Mouse (Mus musculus) cerebellum, postnatal 14 days (tissue): ENCODE results near the gene Itgae.

Experiments used
- DNase-seq, 2 experiments: peaks; one replicate each; pipeline ENCODE4 v3.0.0; 2021; ENCODE audit warnings: mixed read lengths in 2 of 2

The Itgae gene

DNA sequence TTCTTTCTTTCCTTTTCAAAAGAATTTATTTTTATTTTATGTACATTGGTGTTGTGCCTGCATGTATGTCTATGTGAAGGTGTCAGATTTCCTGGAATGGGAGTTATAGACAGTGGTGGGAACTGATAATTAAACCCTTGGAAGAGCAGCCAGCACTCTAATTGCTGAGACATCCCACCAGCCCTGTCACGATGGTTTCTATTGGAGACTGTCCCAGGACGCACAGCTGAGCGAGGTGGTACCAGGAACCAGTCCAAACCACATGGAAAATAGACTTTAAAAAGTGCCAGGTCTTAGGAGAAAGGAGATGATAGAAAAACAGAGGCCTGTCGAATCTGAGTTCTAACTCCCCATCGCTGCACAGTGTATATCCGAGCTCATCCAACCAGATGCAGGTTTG lies 64.7 kb downstream of the Itgae start:
- DNase-seq = no peak

DNA sequence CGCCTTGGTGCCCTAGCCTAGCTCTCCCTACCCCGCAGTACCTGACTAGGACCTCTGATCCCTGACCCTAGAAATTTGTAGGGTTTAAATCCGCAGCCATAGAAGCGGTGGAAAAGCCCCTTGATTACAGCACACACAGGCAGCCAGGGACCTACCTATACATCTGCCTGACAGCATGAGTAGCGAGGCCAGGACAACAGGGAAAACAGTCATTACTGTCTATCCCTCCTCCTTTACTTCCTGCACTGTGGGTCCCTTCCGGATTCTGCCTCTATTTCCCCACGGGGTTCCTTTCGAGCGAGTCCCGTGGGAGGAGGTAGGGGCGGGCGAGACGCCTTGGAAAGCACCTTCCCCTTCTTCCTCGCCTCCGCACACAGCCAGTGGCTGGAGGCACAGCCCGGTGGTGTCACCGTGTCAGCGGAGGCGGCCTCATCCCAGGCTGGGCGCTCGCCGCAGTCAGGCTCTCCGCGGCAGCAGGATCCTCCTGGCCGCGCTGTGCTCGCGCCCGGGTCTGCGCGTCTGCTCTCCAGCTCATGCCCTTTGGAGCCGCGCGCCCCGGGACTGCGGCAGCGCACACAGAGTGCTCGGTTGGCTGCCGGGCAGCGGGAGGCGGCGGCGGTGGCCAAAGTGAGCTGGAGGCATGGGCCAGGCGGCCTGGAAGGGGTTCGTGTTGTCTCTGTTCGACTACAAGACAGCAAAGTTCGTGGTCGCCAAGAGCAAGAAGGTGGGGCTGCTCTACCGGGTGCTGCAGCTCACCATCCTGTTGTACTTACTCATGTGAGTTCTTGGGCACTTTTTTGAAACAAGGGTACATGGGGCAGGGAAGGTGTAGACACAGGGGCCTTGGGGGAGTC lies 69.8 kb downstream of the Itgae start, which contains the start of gene P2rx5:
Gene P2rx5, plus strand, starts transcription at position 465 of the 854 bp plus-strand sequence.
- DNase-seq = peak; percentile 32 to 45

DNA sequence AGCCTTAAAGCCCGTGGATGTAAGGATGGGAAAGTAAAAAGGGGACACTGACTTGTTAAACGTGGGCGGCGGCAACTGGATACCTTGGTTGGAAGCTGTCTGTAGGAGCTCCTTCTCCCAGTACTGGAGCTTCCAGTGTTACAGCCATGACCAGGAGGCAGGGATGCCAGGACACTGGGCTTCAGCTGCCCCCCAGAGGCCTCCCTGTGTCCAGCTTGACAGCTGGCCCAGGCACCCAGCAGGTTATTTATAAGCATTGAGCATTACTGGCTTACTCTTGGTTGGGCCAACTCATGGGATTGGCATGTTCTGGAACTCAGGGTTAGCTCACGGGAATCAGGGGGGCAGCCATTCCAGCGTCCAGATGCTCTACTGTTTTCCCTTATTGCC lies 70.4 kb downstream of the Itgae start:
- no peak for DNase-seq

DNA sequence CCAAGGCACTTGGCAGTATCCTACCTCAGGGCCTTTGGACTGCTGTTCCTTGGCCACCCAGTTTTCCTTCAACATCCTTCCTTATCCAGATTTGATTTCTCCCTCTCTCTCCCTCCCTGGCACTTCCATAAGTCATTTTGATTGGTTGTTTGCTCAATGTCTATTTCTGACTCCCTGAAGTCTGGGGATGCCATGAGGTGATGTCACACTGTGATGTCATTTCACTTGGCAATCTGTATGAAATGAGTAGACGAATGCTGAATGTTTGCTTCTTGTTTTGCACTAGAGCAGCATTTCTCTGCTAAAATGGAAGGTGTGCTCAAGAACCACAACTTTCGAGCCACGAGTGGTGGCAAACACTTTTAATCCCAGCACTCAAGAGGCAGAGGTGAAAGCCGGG lies 71.2 kb downstream of the Itgae start:
- no peak for DNase-seq

DNA sequence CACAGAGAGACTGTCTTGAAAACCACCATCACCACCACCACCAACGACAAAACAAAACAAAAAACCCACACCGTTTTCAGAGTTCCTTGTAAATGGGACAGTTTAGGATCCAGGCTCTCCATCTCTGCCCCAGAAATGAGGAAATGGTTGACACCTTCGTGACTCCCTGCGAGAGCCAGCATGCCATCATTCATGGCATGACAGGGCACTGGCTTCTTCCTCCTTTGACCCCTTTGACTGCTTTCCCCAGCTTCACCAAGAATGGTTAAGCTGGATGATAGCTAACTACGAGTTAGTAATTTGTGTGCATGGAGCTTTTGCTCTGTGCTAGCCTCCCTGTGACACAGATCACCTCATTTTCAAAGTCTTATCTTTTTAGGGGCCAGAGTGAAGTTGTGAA lies 71.9 kb downstream of the Itgae start:
- no peak for DNase-seq

DNA sequence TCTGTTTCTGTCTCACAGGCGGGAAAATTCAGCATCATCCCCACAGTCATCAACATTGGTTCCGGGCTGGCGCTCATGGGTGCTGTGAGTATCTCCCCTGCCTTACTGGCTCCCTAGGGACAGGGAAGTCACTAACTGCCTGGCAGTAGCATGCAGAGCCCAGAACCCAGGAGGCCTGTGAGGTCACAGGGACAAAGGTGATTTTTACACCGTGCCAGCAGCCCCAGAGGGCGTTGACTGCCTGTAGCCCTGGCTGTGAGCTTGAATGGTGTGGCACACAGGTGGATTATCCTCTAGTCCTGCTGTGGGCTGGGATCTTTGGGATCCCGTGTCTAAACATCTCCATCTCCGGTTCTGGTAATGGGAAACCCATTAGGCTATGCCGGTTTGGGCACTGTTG lies 77.7 kb downstream of the Itgae start:
- DNase-seq = no peak

DNA sequence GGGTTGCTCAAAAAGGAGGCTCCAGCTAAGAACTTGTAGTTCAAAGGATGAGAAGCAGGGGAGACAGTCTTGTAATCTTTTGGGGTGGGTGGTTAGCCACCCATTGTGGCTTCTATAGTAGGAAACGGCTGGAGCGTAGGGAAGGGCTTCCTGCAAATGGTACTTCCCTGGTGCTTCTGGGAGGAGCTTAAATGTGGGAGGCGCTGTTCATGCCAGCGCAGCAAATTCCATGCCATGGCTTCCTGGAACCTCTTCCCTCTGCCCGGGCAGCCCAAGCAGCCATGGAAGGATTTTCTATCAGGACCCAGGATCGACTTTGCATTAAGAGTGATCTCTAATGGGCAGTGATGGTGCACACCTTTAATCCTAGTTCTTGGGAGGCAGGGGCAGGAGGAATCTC lies 78.2 kb downstream of the Itgae start:
- no peak for DNase-seq

DNA sequence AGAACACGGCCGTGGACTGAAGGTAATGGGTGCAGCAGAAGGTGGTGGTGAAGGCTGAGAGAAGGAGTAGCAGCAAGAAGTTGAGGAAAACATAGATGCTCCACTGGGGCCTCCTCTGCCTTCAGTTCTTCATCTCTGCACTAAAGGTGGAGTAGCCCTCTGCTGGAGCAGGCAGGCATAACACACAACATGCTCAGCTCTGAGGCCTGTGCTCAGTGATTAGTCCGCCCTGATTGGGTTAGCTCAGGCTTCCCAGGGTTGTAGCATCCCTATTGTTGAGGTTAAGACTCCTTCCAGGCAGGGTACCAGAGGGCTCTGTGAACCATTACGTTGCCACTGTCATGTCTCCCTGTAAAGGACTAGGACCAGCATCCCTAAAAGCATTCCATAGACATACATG lies 78.8 kb downstream of the Itgae start:
- peak; percentile 74 to 82 for DNase-seq

DNA sequence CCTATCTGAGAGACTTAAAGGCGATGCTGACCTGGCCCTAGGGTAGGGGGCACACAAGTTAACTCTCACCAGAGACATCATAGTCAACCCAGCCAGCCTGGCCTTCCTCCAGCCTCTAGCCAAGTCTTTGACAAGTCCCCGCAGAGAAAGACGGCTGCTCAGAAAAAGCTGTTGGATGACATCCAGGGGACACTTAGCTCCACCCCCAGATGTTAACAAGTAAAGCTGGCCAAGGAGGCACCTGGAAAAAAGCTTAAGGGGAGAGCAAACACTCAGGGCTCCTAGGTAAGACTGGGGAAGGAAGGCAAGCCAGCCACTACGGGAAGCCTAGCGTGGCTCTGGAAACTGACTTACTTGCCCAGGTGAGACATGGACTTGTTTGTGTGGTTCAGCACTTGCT lies 81.8 kb downstream of the Itgae start:
- no peak for DNase-seq

DNA sequence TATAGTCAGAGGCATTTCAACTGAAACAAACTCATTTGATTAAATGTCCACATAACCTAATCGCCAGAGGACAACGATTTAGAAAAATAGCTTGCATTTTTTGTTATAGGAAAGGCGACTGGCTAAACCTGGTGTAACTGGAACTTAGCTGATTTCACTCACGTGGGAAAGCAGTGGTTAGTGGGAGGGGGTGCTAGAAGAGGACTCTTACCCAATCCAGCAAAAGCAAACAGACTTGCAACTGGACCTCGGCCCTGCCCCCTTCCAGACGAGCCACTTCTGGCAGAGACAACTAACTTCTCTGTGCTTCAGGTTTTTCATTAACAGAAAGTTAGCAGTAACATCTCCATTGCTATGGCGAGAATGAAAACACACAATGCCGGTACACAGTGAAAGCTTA lies 85.2 kb downstream of the Itgae start:
- DNase-seq = no peak

DNA sequence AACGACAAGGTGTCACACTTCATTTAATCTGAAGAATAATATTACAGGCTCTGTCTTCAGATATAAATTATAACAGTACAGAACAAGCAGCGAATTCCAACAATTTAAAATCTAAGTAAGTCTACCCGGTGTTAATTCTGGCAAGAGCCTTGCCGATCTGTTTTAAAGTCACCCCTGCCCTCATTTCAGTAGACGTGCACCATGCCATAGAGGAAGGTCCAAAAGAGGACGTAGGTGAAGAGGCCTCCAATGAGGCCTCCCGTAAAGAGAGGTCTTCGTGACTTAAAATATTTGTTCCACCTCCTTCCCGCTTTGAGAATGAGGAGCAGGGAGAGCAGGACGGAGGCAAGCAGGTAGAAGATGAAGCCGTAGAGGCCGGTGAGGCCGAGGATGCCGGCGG lies 85.8 kb downstream of the Itgae start:
- DNase-seq = no peak

DNA sequence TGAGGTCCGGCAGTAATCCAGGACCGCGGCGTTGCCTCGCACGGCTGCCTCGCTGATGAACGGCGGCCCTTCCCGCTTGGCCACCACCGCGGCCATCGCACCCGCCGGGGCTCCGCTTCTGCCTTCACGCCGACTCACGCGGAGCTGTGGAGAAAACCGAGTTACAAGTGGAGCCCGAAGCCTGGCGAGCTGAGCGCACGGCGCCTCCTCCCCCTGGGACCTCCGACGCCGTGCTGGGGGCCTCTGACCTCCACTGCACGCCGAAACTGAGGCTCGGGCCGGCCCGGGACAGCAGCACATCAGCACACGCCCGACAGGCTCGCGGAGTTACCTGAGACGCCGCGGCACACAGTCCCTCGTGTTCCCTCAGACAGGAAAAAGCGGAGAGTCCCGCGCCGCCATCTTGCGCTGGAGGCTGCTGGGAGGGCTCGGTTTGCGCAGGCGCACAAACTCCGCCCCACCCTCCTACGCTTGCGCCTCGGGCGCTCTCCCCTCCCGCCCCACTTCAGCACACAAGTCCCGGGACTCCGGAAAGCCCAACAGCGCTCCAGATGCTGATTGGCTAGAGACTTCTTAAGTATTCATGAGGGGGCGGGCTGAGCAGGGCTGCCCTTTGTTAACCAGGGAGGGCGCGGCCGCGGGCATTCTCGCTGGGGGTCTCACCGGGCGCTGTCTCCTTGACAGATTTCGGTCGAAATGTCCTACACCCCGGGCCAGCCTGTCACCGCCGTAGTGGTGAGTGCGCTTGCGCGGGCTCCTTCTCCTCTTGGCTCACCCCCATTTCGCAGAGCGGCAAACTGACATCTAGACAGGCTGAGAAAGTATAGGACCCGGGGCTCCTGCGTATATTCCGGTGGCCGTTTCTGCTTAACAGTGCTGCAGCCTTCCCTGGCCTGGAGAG lies 86.5 kb downstream of the Itgae start, which contains the start of the genes Emc6 and Tax1bp3:
Gene Emc6, minus strand, starts transcription at position 430 of the 901 bp plus-strand sequence.
Gene Tax1bp3, plus strand, starts transcription at position 476 of the 901 bp plus-strand sequence.
- peak; percentile 97 for DNase-seq

DNA sequence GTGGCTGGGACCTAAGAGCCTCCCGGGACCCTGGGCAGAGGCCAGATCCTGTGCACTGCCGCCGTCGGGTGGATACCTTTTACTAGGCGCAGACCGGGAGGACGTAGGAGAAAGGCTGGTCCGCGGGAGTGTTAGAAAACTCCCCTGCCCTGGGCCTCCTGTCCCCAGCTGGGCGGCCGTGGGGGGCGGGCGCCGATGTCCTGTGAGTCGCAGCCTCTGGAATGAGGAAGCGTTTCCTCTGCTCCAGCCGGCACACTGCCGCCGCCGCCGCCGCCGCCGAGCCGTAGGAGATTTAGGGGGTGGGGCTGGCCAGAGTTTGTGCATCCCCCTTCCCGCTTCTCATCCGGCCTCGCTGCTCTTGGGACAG lies 87.1 kb downstream of the Itgae start:
- peak in 1 of 2 experiments; percentile 63 for DNase-seq

DNA sequence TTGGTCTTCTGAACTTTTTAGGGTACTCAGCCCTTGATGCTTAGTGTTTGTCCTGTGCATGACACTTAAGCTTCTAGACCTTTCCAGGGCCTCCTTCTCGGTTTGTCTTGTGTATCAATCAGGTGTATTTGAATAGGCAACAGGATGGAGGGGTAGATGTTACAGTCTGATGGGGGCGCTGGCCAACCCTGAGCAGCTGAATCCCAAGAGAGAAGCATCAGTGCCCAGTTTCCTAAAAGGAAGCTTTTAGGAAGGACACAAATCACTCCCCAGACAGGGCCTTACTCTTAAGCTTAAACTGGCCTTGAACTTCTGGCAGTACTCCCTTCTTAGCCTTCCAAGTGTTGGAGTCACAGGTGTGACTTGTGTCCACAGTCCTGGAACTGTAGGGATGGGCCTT lies 87.5 kb downstream of the Itgae start:
- no peak for DNase-seq

DNA sequence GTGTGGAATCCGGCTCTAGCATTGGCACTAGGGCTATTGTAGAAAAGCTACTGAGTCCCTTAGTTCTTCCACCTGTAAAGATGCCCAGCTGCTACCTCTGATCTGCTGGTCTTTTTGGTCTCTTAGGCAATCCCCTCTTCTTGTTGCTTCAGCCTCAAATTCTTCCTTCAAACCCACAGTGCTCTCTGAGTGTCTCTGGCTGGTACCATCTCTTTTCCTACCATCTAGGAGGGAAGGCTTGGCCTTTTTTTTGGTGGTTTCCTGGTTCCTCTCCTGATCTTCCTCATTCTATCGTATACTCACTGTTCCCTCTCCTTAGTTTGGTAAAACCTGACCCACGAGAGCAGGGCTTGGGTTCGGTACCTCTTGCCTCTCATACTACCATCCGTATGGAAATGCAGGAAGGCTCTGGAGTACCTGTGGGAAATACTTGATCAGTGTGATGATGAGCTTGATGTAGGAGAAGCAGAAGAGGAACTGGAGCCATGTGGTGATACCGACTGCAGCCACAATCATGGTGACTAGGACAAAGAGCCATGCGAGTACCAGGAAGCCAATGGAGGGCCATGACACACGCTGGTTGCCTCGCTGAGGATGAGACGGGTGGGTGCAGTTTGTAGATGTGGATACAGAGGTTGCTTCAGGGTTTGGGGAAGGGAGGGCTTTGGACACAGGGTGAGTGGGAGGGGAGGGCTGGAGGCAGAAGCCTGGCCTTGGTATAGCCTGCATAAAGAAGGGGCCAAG lies 95.7 kb downstream of the Itgae start:
- no peak for DNase-seq

DNA sequence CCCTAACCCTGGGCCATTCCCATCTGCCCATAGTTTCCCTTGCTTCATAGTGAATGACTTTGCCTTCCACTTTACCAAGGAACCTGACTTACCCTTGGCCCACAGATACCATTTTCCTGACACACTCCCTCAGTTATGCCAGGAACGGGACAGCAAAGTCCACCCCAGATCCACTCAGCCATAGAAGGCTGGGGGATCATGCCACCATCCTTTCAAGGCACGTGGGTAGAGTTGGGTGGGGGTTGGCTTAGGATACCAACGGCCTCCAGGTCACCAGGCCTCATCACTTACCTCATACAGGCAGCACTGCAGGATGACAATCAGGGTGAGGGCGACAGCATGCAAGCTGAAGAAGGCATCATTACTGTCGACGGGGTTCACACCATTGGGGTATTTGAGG lies 96.8 kb downstream of the Itgae start:
- no peak for DNase-seq

DNA sequence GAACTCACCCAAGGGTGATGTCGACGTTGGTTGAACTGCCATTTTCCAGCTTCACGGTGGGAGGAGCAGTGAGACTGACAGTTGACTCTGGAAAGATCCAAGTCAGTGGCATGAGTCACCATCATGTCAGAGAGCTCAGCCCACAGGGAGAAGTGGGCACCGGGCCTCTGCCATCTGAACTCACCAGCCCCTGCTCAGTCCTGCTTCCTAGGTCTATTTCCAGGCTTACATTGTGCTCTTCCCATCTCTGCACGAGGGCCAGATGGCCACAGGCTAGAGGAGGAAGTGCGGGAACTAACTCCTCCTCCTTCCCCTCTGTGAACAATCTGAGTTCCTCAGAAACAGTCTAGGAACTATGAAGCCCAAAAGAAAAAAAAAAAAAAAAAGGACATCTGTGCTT lies 102.7 kb downstream of the Itgae start:
- peak; percentile 83 to 84 for DNase-seq

DNA sequence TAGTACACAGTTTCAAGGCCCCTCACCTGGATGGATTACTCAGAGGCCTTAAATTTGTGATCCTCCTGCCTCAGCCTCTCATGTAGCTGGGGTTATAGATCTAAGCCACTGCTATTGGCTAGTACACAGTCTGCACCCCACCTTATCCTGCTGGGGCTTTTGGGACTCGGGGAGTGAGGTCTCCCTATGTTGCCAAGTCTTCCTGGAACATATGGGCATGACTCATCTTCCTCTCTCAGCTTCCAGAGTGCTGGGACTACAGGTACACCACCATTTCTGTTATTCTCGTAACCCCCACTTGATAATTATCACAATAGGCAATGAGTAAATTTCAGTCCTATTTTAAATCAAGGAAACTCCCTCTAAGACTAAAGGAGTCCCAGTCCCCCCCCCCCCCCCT lies 104.1 kb downstream of the Itgae start:
- no peak for DNase-seq
